Mouse (Mus musculus) neural tube, embryonic 11.5 days (tissue): ENCODE results near the gene N4bp2. TPM values are rescaled to one million over a fixed set of nuclear protein-coding genes. Genes with fewer than 3 reads are reported as not detected.

ENCODE experiments used
- ATAC-seq: fragments of 200-750 bp; cut with Nextera tagmentation; 2 replicates; pipeline ENCODE4 v1.8.0; 2017; ENCODE audit warnings: moderate number of reproducible peaks, mild to moderate bottlenecking, moderate TSS enrichment, moderate library complexity; ENCODE audit not compliant: insufficient read depth, low FRiP score, low TSS enrichment
- DNase-seq: peaks from one replicate; pipeline ENCODE4 v3.0.0-alpha.2; 2015; ENCODE audit warnings: low spot score
- H3K27ac ChIP-seq: fragments of 300-500 bp; sonication (generic); 2 replicates; pipeline ENCODE4 v1.5.1; 2014; ENCODE audit warnings: low read depth, mild to moderate bottlenecking, low read length
- H3K27me3 ChIP-seq: fragments of 300-500 bp; sonication (generic); 2 replicates; pipeline ENCODE4 v1.6.1; 2014; ENCODE audit warnings: mild to moderate bottlenecking, low read length, mixed read lengths; ENCODE audit not compliant: control insufficient read depth, insufficient read depth
- H3K36me3 ChIP-seq: fragments of 300-500 bp; sonication (generic); 2 replicates; pipeline ENCODE4 v1.6.1; 2014; ENCODE audit warnings: mild to moderate bottlenecking, low read length, moderate library complexity, mixed read lengths; ENCODE audit not compliant: control insufficient read depth, insufficient read depth
- H3K4me1 ChIP-seq: fragments of 300-500 bp; sonication (generic); 2 replicates; pipeline ENCODE4 v1.6.1; 2014; ENCODE audit warnings: low read length, mixed read lengths; ENCODE audit not compliant: control insufficient read depth, insufficient read depth
- H3K4me2 ChIP-seq: fragments of 300-500 bp; sonication (generic); 2 replicates; pipeline ENCODE4 v1.6.1; 2014; ENCODE audit warnings: low read depth, mild to moderate bottlenecking, moderate library complexity
- H3K4me3 ChIP-seq: fragments of 300-500 bp; sonication (generic); 2 replicates; pipeline ENCODE4 v1.5.1; 2014; ENCODE audit warnings: low read depth, low read length
- H3K9ac ChIP-seq: fragments of 300-500 bp; sonication (generic); 2 replicates; pipeline ENCODE4 v1.6.1; 2014; ENCODE audit warnings: mild to moderate bottlenecking, low read length
- H3K9me3 ChIP-seq: fragments of 300-500 bp; sonication (generic); 2 replicates; pipeline ENCODE4 v1.6.1; 2016; ENCODE audit warnings: low read length; ENCODE audit not compliant: control insufficient read depth
- WGBS: fragments of 180-500 bp; shearing (Covaris S2); extraction: QIAGEN DNeasy Blood & Tissue Kit; methylation state at CpG from one replicate; pipeline ENCODE4 v1.1.7; 2014; 5-methylcytosine and 5-hydroxymethylcytosine counted together
- polyA plus RNA-seq: library from polyadenylated mRNA; unstranded; fragments of >200 nt; fragmentation: Nextera tagmentation; extraction: Ambion mirVana; gene quantifications from 2 replicates; pipeline ENCODE4 v1.2.1, GENCODE M21; 2014

The N4bp2 gene
- polyA plus RNA-seq, 1 experiment from 2014 or later, result 34.9 TPM

DNA sequence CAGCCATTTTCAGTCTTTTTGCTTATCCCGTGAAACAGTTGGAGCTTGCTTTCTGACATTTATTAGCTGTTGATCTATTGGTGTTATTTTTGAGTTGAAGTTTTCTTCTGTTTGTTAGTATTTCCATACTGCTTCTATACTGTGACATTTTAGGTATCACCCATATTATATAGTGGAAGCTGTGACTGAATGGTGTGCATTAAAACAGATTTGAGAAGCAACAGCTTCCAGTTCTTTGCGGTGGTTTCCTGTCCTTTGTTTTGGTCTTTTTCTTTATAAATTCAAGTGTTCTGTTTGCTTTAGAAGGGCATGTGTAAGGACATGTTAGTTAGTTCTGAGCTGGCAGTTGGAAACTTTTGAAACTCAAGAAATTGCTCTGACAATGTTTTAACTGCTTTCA lies 65.7 kb downstream of the N4bp2 start:
- no peak overlapping the region for H3K9ac ChIP-seq
- H3K9me3 ChIP-seq, result no peaks in the 10 kb centered on the region
- H3K36me3 ChIP-seq, result peaks cover 4% of the 10 kb centered on the region; the same call in 1 of the 2 replicates
- no peak overlapping the region for H3K4me3 ChIP-seq
- no peak overlapping the region for H3K27ac ChIP-seq
- H3K4me1 ChIP-seq, result no peaks in the 10 kb centered on the region
- no peak for DNase-seq
- no peak for ATAC-seq
- H3K27me3 ChIP-seq, result no peaks in the 10 kb centered on the region
- 87% methylated on average over 2 of the region's 2 CpGs for WGBS
- no peak overlapping the region for H3K4me2 ChIP-seq

DNA sequence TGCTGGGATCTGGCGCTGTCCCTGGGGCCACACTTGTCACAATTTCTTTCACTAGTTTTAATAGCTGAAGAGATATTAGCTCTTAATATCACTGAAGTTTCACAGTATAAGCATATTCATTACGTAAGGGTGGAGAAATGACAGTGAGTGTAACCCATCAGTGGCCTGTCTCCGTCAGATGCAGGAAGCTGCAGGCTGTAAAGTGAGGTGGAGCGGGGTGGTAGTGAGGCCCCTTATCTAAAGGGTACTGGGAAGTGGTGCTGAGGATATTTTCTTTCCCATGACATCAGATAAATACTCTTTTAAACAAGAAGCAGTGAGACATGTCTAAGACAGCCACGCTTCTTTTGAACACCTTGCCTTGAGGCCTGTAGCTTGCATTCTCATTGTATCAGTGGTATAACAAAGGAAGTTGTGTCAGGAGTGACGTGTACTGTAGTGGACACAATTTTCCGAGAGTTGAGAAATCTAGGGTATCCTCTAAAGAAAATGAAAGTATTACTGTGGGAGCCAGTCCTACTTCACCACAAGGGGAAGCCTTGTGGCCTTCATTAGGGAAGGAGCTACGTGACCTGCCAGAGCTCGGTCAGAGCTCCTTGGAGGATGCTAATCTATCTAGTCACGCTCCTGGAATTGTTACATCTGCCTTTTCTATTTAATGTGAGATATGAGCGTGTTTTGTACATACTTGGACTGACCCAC lies 68.7 kb downstream of the N4bp2 start:
- DNase-seq (no peak), ATAC-seq (no peak)
- 90% methylated on average over 11 of the region's 11 CpGs for WGBS
- Histone ChIP-seq H3K27me3 (no peaks in the 10 kb centered on the region), H3K9me3 (no peaks in the 10 kb centered on the region), H3K4me3 (no peak overlapping the region), H3K4me2 (no peak overlapping the region), H3K27ac (no peak overlapping the region), H3K4me1 (no peaks in the 10 kb centered on the region), H3K36me3 (peaks cover 2% of the 10 kb centered on the region; the same call in 1 of the 2 replicates), H3K9ac (no peak overlapping the region)

DNA sequence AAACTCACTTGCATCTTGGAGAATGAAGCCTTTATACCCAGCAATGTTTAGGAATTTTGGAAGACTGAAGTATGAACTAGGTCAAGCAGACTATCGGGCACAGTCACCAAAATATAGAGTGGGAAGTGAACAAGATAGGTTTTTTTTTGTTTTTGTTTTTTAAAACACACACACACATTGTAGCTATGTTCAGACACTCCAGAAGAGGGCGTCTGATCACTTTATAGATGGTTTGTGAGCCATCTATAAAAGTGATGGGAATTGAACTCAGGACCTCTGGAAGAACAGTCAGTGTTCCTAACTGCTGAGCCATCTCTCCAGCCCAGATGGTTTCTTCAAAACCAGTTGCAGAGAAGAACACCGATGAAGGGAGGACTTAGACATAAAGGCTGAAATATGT lies 69.8 kb downstream of the N4bp2 start:
- no peak for DNase-seq
- Histone ChIP-seq H3K27ac (no peak overlapping the region), H3K36me3 (no peaks in the 10 kb centered on the region), H3K9me3 (no peaks in the 10 kb centered on the region), H3K9ac (no peak overlapping the region), H3K4me2 (no peak overlapping the region), H3K4me3 (no peak overlapping the region), H3K27me3 (no peaks in the 10 kb centered on the region), H3K4me1 (no peaks in the 10 kb centered on the region)
- WGBS, result 83% methylated on average over 3 of the region's 3 CpGs
- no peak for ATAC-seq

DNA sequence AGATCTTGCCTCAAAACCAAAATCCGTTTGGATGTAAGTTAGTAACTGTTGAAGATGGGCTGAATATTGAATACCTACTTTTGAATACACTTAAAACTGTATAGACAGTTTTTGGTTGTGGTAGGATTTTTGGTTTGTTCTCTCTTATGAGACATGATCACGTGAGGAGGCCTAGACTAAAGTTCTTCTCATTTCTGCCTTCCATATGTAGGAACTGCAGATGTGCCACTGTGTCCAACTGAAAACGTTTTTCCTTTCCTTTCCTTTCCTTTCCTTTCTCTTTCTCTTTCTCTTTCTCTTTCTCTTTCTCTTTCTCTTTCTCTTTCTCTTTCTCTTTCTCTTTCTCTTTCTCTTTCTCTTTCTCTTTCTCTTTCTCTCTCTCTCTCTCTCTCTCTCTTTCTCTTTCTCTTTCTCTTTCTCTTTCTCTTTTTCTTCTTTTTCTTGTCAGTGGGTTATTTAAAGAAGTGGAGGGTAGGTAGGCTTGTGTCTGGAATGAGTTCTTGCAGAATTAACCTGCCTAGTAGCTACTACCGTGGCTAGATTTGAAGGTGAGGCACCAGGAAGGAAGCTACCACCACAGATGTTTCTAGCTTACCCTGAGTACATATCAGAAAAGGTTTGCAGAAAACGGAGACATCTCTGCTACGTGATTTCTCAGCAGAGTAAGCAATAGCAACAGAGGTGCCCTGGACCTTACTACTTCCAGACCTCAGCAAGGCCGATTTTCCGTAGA lies 70.6 kb downstream of the N4bp2 start:
- Histone ChIP-seq H3K4me2 (no peak overlapping the region), H3K36me3 (no peaks in the 10 kb centered on the region)
- no peak for DNase-seq

DNA sequence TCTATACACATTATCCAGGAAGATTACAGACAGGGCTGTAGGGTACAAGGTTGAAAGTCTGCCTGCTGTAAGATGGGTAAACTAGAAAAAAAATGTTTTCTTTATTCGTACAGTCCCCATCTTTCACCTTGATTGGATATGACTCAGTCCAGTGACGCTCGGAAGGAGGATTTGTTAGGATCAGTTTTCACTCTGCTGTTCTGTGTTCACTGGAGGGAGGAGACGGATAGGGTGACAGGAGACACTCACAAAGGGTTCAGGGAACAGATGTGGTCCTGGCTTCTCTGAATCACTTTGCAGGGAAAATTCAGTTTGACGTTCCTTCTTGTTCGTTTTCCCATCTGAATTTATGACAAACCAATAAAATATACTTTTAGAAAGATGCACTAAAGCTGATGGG lies 74.7 kb downstream of the N4bp2 start:
- Histone ChIP-seq H3K4me1 (no peaks in the 10 kb centered on the region), H3K27ac (no peak overlapping the region), H3K9ac (no peak overlapping the region), H3K4me2 (no peak overlapping the region), H3K36me3 (no peaks in the 10 kb centered on the region), H3K4me3 (no peak overlapping the region), H3K9me3 (no peaks in the 10 kb centered on the region), H3K27me3 (no peaks in the 10 kb centered on the region)
- ATAC-seq (no peak), DNase-seq (no peak)
- 69% methylated on average over 6 of the region's 6 CpGs for WGBS

More for the DNA sequence above, 70.6 kb downstream of the N4bp2 start:
- Histone ChIP-seq H3K4me3 (no peak overlapping the region), H3K27me3 (no peaks in the 10 kb centered on the region), H3K9ac (no peak overlapping the region), H3K4me1 (no peaks in the 10 kb centered on the region), H3K27ac (no peak overlapping the region), H3K9me3 (no peaks in the 10 kb centered on the region)
- WGBS, result 90% methylated on average over 8 of the region's 8 CpGs
- no peak for ATAC-seq

GRCm38 (mm10) chr5:65842947-65843346 lies 79.6 kb downstream of the N4bp2 start:
- no peak for ATAC-seq
- DNase-seq, result no peak
- H3K27me3 ChIP-seq, result no peaks in the 10 kb centered on the region
- no peak overlapping the region for H3K27ac ChIP-seq
- H3K4me1 ChIP-seq, result no peaks in the 10 kb centered on the region
- H3K9me3 ChIP-seq, result no peaks in the 10 kb centered on the region
- no peak overlapping the region for H3K4me3 ChIP-seq
- no peak overlapping the region for H3K4me2 ChIP-seq
- WGBS, result 93% methylated on average over 7 of the region's 7 CpGs
- H3K9ac ChIP-seq, result no peak overlapping the region
- H3K36me3 ChIP-seq, result no peaks in the 10 kb centered on the region

DNA sequence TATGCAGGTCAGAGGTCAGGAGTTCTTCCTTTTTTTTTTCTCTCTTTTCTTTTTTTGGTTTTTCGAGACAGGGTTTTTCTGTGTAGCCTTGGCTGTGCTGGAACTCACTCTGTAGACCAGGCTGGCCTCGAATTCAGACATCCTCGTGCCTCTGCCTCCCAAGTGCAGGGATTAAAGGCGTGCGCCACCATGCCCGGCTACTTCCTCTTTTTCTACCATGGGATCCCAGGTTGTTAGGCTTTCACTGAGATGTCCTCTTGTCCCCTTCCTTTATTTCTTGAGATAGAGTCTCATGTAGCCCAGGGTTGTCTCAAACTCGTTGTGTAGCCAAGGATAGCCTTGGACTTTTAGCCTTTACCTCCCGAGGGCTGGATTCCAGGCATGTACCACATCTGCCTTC lies 83.2 kb downstream of the N4bp2 start:
- Histone ChIP-seq H3K9ac (no peak overlapping the region), H3K36me3 (no peaks in the 10 kb centered on the region), H3K4me2 (no peak overlapping the region), H3K4me1 (no peaks in the 10 kb centered on the region), H3K4me3 (no peak overlapping the region), H3K9me3 (no peaks in the 10 kb centered on the region), H3K27ac (no peak overlapping the region), H3K27me3 (no peaks in the 10 kb centered on the region)
- 87% methylated on average over 8 of the region's 8 CpGs for WGBS
- DNase-seq (no peak), ATAC-seq (no peak)

- H3K27me3 ChIP-seq, result no peaks in the 10 kb centered on the region
- H3K9ac ChIP-seq, result no peak overlapping the region
- H3K36me3 ChIP-seq, result no peaks in the 10 kb centered on the region
- WGBS, result 90% methylated on average over 3 of the region's 3 CpGs
- H3K27ac ChIP-seq, result no peak overlapping the region
- no peak overlapping the region for H3K4me3 ChIP-seq
- H3K4me2 ChIP-seq, result no peak overlapping the region
- ATAC-seq, result no peak
- DNase-seq, result no peak
- no peaks in the 10 kb centered on the region for H3K4me1 ChIP-seq
- H3K9me3 ChIP-seq, result no peaks in the 10 kb centered on the region
Observed at GRCm38 (mm10) chr5:65846958-65847357, 83.6 kb downstream of the N4bp2 start.

GRCm38 (mm10) chr5:65847656-65848055 lies 84.3 kb downstream of the N4bp2 start:
- Histone ChIP-seq H3K36me3 (no peaks in the 10 kb centered on the region), H3K4me3 (no peak overlapping the region), H3K27ac (no peak overlapping the region), H3K27me3 (no peaks in the 10 kb centered on the region), H3K4me1 (no peaks in the 10 kb centered on the region), H3K4me2 (no peak overlapping the region), H3K9ac (no peak overlapping the region), H3K9me3 (no peaks in the 10 kb centered on the region)
- WGBS, result 89% methylated on average over 7 of the region's 7 CpGs
- no peak for ATAC-seq
- no peak for DNase-seq
